Mouse (Mus musculus) ES-E14 (cell line): Measurements from ENCODE around the gene Ruvbl1. TPM values are rescaled to one million over a fixed set of nuclear protein-coding genes. Genes with fewer than 3 reads are reported as not detected.

ENCODE experiments used
- DNase-seq: peaks from one replicate; pipeline ENCODE4 v3.0.0-alpha.2; 2013; ENCODE audit warnings: low read depth, low spot score
- H3K27ac ChIP-seq: 2 replicates; pipeline ENCODE4 v1.5.1; 2012; ENCODE audit warnings: low read depth, mild to moderate bottlenecking, low read length, moderate library complexity, mixed read lengths; ENCODE audit not compliant: poor library complexity, insufficient read depth, severe bottlenecking
- H3K36me3 ChIP-seq: 2 replicates; pipeline ENCODE4 v1.6.1; 2012; ENCODE audit warnings: mild to moderate bottlenecking, low read length, moderate library complexity, mixed read lengths; ENCODE audit not compliant: control insufficient read depth, poor library complexity, insufficient read depth, severe bottlenecking
- H3K4me1 ChIP-seq, 2 experiments: fragments of 150-350 bp in 1 of 2; sonication (generic) in 1 of 2; 2 replicates each; pipeline ENCODE4 v1.6.1; 2012; ENCODE audit warnings: low read length in 2 of 2, mild to moderate bottlenecking in 1 of 2, mixed read lengths in 1 of 2; ENCODE audit not compliant: control insufficient read depth in 2 of 2, insufficient read depth in 2 of 2, poor library complexity in 1 of 2
- H3K4me3 ChIP-seq, 2 experiments: fragments of 150-350 bp in 1 of 2; sonication (generic) in 1 of 2; 2 replicates each; pipeline ENCODE4 v1.5.1; 2012; ENCODE audit warnings: low read length in 2 of 2, low read depth in 1 of 2, mild to moderate bottlenecking in 1 of 2, mixed read lengths in 1 of 2; ENCODE audit not compliant: insufficient read depth in 1 of 2, poor library complexity in 1 of 2, severe bottlenecking in 1 of 2
- H3K9ac ChIP-seq: 2 replicates; pipeline ENCODE4 v1.6.1; 2012; ENCODE audit warnings: low read depth, mild to moderate bottlenecking, low read length, mixed read lengths; ENCODE audit not compliant: poor library complexity, insufficient read depth, severe bottlenecking
- H3K9me3 ChIP-seq: fragments of 150-350 bp; sonication (generic); 2 replicates; pipeline ENCODE4 v1.6.1; 2012; ENCODE audit warnings: low read depth, mild to moderate bottlenecking, low read length; ENCODE audit not compliant: control insufficient read depth, insufficient read depth
- CHD2 ChIP-seq: IDR thresholded peaks from 2 replicates; pipeline ENCODE4 v1.6.1; 2014; ENCODE audit warnings: mild to moderate bottlenecking, low read depth, low read length, inconsistent platforms
- HCFC1 ChIP-seq: IDR thresholded peaks from 2 replicates; pipeline ENCODE4 v1.6.1; 2012; ENCODE audit warnings: low read length, inconsistent platforms, borderline replicate concordance; ENCODE audit not compliant: insufficient read depth
- MAFK ChIP-seq: IDR thresholded peaks from 2 replicates; pipeline ENCODE4 v1.6.1; 2014; ENCODE audit warnings: mild to moderate bottlenecking, low read depth, low read length, inconsistent platforms; ENCODE audit not compliant: insufficient read depth
- ZC3H11A ChIP-seq: IDR thresholded peaks from 2 replicates; pipeline ENCODE4 v1.6.1; 2012; ENCODE audit warnings: low read depth, mild to moderate bottlenecking, inconsistent platforms, low read length, borderline replicate concordance
- ZNF384 ChIP-seq: IDR thresholded peaks from 2 replicates; pipeline ENCODE4 v1.6.1; 2012; ENCODE audit warnings: low read depth, low read length, inconsistent platforms
- in situ Hi-C, 2 experiments: fragments of 600-800 bp; cut with MboI; formaldehyde crosslinking; loops; one replicate each; pipeline ENCODE4 v1.15.1; 2025; ENCODE audit warnings: low sequenced_read_pairs in 2 of 2, inconsistent platforms in 1 of 2; ENCODE audit not compliant: unreplicated experiment in 2 of 2
- total RNA-seq: library from RNA; depleted of rRNA; stranded (reverse); fragments of 300-350 nt; gene quantifications from 2 replicates; pipeline ENCODE4 v1.2.3, GENCODE M21; 2012; rRNA removed

Ruvbl1 gene
- total RNA-seq, 1 experiment, result 149 TPM

DNA sequence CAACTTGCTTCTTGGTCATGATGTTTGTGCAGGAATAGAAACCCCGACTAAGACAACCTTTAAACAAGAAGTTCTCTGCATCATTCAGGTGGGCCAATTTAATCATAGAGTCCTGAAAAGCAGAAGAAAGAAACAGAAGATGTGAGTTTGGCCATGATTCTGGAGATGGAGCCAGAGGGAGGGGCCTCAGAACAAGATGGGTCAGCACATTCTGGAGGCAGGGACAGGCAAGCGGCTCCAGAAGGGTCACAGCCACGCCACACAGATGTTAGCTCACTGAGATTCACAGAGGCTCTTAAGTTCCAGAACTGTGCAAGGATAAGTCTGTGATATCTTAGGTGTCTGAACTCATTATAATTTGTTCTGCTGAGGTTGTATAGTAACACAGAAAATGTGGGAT is 79.0 kb downstream of the Ruvbl1 start:
- TF ChIP-seq ZC3H11A (no peak), ZNF384 (no peak), CHD2 (no peak)
- no peak for DNase-seq
- in situ Hi-C loops, result no loop called here

DNA sequence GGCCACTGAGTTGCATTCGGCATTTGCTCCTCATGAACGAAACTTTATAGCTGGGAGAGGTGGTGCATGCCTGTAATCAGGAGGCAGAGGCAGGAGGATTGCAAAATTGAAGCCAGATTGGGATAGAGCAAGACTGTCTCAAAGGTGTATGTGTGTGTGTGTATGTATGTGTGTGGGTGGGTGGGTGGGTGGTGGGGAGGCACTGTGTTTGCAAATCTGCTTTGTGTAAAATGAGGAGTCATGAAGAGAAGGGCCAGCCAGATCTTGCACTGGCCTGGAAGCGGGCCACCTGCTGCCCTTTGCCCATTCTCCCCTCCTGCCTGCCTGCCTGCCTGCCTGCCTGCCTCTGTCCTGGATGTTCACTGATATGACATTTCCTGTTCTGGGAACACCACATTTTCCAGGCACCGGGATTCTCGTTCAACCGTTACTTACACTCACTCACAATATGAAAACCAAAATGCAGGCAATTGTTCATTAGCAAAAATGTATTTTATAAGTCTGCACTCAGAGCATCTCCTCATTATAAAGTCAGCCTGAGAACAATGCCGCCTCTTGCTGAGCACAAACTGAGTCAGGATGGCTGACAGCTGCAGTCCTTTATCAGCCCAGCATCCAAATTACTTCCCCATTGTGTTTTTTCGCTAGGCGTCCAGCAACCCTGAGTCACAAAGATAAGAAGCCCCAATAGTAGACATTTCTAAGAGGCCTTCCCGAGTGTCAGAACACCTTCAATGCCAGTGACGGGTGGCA is 79.6 kb downstream of the Ruvbl1 start:
- no peaks in the 10 kb centered on the region for H3K36me3 ChIP-seq
- no peaks in the 10 kb centered on the region for H3K4me1 ChIP-seq
- H3K9ac ChIP-seq, result no peak overlapping the region
- in situ Hi-C loops, result no loop called here
- TF ChIP-seq MAFK, result no peak
- TF ChIP-seq ZNF384, result no peak
- no peak for TF ChIP-seq ZC3H11A
- TF ChIP-seq HCFC1, result no peak
- TF ChIP-seq CHD2, result no peak
- no peaks in the 10 kb centered on the region for H3K9me3 ChIP-seq
- no peak overlapping the region for H3K27ac ChIP-seq
- no peak overlapping the region for H3K4me3 ChIP-seq
- DNase-seq, result no peak

More for the DNA sequence above, 79.0 kb downstream of the Ruvbl1 start:
- Histone ChIP-seq H3K4me3 (no peak overlapping the region), H3K27ac (no peak overlapping the region), H3K9me3 (no peaks in the 10 kb centered on the region), H3K9ac (no peak overlapping the region), H3K36me3 (no peaks in the 10 kb centered on the region), H3K4me1 (no peaks in the 10 kb centered on the region)

DNA sequence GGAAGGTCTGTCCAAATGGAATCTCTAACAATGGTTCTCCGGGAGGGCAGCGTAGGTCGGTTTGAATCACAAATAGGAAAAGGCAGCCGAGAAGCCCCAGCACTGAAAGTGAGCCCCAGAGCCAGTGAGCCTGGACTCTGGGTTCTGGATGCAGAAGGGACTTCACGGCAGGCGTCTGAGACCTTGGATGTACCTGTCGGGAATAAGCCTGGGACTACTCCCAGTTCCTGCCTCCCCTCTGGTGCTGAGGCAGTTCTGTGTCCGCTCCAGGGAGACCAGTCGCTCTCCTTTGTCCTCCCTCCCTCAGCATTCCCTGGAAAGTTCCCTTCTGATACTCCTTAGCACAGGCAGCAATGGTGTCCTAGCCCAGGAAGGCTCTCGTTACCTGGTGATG is 80.2 kb downstream of the Ruvbl1 start:
- in situ Hi-C loops, result no loop called here
- TF ChIP-seq ZC3H11A, result no peak
- TF ChIP-seq CHD2, result no peak
- no peak for TF ChIP-seq HCFC1
- no peak for TF ChIP-seq MAFK
- no peak overlapping the region for H3K4me3 ChIP-seq

More for the DNA sequence above, 80.2 kb downstream of the Ruvbl1 start:
- H3K36me3 ChIP-seq, result no peaks in the 10 kb centered on the region
- H3K27ac ChIP-seq, result no peak overlapping the region
- H3K9ac ChIP-seq, result no peak overlapping the region
- no peaks in the 10 kb centered on the region for H3K9me3 ChIP-seq
- DNase-seq, result no peak
- no peaks in the 10 kb centered on the region for H3K4me1 ChIP-seq

Other genes with a start within 250 kb of the Ruvbl1 start
- gene Dnajb8, start 243.1 kb upstream of the Ruvbl1 start, total RNA-seq, result not detected in 2 replicates
- gene Eefsec, start 18.9 kb upstream of the Ruvbl1 start, total RNA-seq, result 26.2 and 27.9 TPM in 2 replicates
- 414 and 461 TPM in 2 replicates for gene Sec61a1, start 53.5 kb downstream of the Ruvbl1 start, total RNA-seq
- gene Kbtbd12, start 172.5 kb downstream of the Ruvbl1 start, total RNA-seq, result 0.09 and 0.11 TPM in 2 replicates